Mouse (Mus musculus): Measurements from ENCODE around the gene Mrpl38. TPM values are rescaled to one million over a fixed set of nuclear protein-coding genes. Genes with fewer than 3 reads are reported as not detected.
"Not testable (repeated sequence)": the region's sequence is repeated elsewhere in the genome, so short reads cannot be mapped to it uniquely, and the experiment has no call there.

Gene Mrpl38
- total RNA-seq, 2 experiments from 2014 or later, result 49.6 to 89.1 TPM

- ATAC-seq (replicated peaks; ENCODE audit: low FRiP score, low TSS enrichment, poor library complexity, severe bottlenecking), result no peak
These were observed 7.8 kb upstream of the Mrpl38 start for GRCm38 (mm10) chr11:116146294-116146985.

- no peak for ATAC-seq (replicated peaks; ENCODE audit: low FRiP score, low TSS enrichment, poor library complexity, severe bottlenecking)
These were observed 7.0 kb upstream of the Mrpl38 start for GRCm38 (mm10) chr11:116145481-116146293.

DNA sequence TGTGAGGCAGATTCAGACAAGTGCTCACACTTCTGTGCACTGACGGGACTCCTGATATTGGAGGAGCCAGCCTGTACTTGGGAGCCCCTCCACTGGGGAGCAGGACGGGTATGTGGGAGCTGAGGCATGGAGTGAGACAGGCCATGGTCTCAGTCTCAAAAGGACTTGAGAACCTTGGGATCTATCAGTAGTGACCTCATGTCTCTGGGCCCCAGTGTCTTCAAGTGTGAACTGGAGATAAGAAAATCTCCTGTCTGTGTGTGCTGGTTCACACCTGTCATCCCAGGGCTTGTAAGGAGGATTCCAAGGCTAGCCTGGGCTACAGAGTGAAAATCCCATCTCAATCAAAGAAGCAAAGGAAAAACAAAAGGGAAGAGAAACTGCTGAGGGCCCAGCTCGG lies 4.8 kb upstream of the Mrpl38 start:
- ATAC-seq (replicated peaks; ENCODE audit: low FRiP score, low TSS enrichment, poor library complexity, severe bottlenecking), result no peak

- no peak for ATAC-seq (replicated peaks; ENCODE audit: low FRiP score, low TSS enrichment, poor library complexity, severe bottlenecking)
These were observed 3.7 kb upstream of the Mrpl38 start for GRCm38 (mm10) chr11:116142211-116142991.

GRCm38 (mm10) chr11:116138096-116138467 lies 586 bp downstream of the Mrpl38 start:
- no peak for ATAC-seq (replicated peaks; ENCODE audit: low FRiP score, low TSS enrichment, poor library complexity, severe bottlenecking)

- ATAC-seq (replicated peaks; ENCODE audit: low FRiP score, low TSS enrichment, poor library complexity, severe bottlenecking), result no peak
These were observed 4.5 kb downstream of the Mrpl38 start for GRCm38 (mm10) chr11:116134171-116134570.

GRCm38 (mm10) chr11:116133497-116133896 lies 5.2 kb downstream of the Mrpl38 start:
- no peak for ATAC-seq (replicated peaks; ENCODE audit: low FRiP score, low TSS enrichment, poor library complexity, severe bottlenecking)

- ATAC-seq (replicated peaks; ENCODE audit: low FRiP score, low TSS enrichment, poor library complexity, severe bottlenecking), result no peak
These were observed 6.0 kb downstream of the Mrpl38 start for GRCm38 (mm10) chr11:116132366-116133333.

- no peak for ATAC-seq (replicated peaks; ENCODE audit: low FRiP score, low TSS enrichment, poor library complexity, severe bottlenecking)
These were observed 7.1 kb downstream of the Mrpl38 start for GRCm38 (mm10) chr11:116131349-116132170.

DNA sequence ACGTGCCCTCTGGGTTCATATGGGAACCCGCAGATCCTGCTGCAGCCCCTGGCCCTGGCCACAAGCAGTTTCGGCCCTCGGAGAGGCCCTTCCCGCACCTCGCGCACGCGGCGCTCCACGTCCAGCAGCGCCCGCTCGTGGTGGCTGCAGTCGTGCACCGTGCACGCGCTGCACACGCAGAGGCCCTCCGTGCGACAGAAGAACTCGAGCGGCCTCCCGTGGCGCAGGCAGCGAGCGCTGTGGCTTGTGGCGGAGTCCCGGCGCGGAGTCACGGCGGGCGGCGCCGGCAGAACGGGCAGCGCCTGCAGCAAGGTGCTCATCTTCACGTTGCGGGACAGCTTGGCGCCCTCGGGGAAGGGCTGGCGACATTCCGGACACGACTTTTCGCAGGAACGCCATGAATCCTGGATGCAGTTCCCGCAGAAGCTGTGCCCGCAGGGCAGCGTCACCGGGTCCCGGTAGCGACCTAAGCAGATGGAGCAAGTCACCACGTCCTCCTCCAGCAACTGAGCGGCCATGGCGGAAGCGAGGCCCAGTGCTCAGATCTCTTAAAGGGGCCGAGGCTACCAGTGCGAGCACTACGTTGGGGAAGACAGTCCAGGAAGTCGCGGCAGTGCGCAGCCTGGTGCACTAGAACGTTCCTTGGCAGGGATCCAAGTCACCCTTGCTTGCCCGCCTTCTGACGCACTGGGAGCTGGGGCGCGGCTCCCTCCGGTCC lies 8.0 kb downstream of the Mrpl38 start, which contains the start of gene Trim65:
Gene Trim65, minus strand, starts transcription at position 641 of the 718 bp plus-strand sequence.
- peak; percentile 75 for ATAC-seq (replicated peaks; ENCODE audit: low FRiP score, low TSS enrichment, poor library complexity, severe bottlenecking)

DNA sequence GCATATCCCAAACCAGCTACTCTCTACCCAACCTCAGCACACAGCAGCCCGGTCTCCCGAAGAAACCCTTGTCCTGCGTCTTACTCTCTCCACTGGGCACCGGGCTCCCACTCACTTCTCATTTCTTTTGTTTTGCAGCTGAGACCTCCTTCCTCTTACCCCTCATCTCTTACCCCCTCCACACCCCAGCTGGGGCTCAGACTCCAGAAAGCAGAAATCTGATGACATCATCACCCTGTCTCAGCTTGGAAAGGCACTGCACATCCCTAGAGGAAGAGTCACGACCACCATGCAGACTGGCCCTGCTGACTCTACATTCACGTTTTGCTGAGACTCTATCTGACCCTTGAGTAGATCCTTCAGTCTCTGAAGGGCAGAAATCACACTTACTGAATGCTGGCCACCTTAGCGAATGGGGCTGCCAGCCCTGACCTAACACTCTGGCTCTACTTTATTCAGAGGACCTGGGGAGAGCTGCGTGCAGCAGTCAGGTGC lies 8.6 kb downstream of the Mrpl38 start:
- ATAC-seq (replicated peaks; ENCODE audit: low FRiP score, low TSS enrichment, poor library complexity, severe bottlenecking), result no peak

GRCm38 (mm10) chr11:116129091-116129790 lies 9.4 kb downstream of the Mrpl38 start:
- ATAC-seq (replicated peaks; ENCODE audit: low FRiP score, low TSS enrichment, poor library complexity, severe bottlenecking), result no peak

DNA sequence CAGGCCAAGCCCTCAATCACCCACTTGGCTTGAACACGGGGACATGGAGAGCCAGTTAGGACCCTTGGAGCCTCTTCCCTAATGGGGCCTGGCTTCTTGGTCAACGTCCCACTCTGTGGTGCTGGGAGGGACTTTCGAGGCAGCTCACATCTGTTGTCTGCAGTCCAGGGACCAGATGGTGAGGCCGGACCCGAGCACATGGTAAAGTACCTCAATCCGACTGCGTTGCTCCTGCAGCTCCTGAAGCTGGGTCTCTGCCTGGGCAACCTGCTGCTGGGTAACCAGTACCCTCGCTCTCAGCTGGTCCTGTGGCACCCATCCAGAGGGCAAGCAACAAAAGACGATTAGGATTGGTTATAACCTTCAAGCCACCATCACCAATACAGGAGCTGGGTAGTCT lies 10.7 kb downstream of the Mrpl38 start:
- no peak for ATAC-seq (replicated peaks; ENCODE audit: low FRiP score, low TSS enrichment, poor library complexity, severe bottlenecking)

- peak; percentile 54 for ATAC-seq (replicated peaks; ENCODE audit: low FRiP score, low TSS enrichment, poor library complexity, severe bottlenecking)
These were observed 11.3 kb downstream of the Mrpl38 start, which contains the start of gene Trim47 for GRCm38 (mm10) chr11:116127156-116127980. Trim47 (minus strand) TSS chr11:116127210.

DNA sequence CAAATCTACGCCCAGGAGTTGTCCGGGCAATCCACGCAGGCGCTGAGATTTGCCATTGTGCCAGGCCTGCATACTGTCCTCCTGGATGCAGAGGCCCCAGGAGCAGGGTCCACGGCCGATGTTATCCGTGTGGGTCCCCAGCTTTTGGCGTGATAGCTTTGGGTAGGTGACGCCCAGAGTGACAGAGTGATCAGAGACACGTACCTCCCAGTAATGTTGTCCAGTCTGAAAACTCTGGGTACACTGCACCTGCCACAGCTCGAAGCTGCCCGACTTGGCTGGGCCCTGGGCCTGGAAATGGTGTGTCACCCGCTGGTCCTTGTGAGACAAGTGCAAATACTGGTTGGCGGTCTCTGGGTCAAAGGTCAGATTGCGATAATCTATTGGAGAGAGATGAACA lies 12.4 kb downstream of the Mrpl38 start:
- ATAC-seq (replicated peaks; ENCODE audit: low FRiP score, low TSS enrichment, poor library complexity, severe bottlenecking), result no peak

DNA sequence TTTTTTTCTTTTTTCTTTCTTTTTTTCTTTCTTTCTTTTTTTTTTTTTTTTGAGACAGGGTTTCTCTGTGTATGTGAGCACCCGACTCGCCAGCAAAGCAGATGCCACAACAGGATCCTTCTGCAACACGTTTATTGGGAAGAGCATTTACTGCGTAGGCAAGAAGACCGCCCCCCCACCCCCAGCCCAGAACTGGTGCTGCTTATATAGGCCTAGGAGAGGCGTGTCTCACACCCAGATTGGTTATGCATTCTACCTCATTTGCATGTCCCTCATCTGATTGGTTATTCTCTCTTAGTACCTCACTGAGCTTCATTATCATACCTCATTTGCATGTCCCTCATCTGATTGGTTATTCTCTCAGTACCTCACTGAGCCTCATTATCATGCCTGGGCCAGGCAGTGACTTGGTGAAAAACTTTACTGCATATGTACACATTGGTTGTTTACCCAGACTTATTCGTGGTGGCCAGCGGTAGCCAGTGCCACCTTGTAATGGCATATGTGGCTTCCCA lies 16.9 kb downstream of the Mrpl38 start:
- ATAC-seq (replicated peaks; ENCODE audit: low FRiP score, low TSS enrichment, poor library complexity, severe bottlenecking), result not testable (repeated sequence)

Data from megakaryocyte-erythroid progenitor cell, adult 5-6 weeks (primary cell).